Mouse (Mus musculus): ENCODE measurements around the gene Plgrkt. TPM values are rescaled to one million over a fixed set of nuclear protein-coding genes. Genes with fewer than 3 reads are reported as not detected.
A peak's percentile ranks its signal among the peaks of the same experiment; 100 is the strongest.

The Plgrkt gene
- total RNA-seq, 2 experiments from 2014 or later: 44.0 to 83.3 TPM

GRCm38 (mm10) chr19:29354895-29355877 is 12.0 kb downstream of the Plgrkt start:
- peak; percentile 95 for DNase-seq

GRCm38 (mm10) chr19:29350991-29351390 is 16.2 kb downstream of the Plgrkt start:
- DNase-seq: no peak

- DNase-seq: no peak
These were observed 21.6 kb downstream of the Plgrkt start for GRCm38 (mm10) chr19:29345636-29346035.

GRCm38 (mm10) chr19:29344868-29345267 is 22.3 kb downstream of the Plgrkt start:
- DNase-seq: no peak

- no peak for DNase-seq
These were observed 24.9 kb downstream of the Plgrkt start for GRCm38 (mm10) chr19:29342281-29342680.

- DNase-seq: no peak
These were observed 26.2 kb downstream of the Plgrkt start for GRCm38 (mm10) chr19:29341029-29341428.

- no peak for DNase-seq
These were observed 30.6 kb downstream of the Plgrkt start for GRCm38 (mm10) chr19:29336624-29337023.

- peak; percentile 33 for DNase-seq
These were observed 33.0 kb downstream of the Plgrkt start, which contains the start of gene Rln1 for GRCm38 (mm10) chr19:29334068-29334745. TSS of gene Rln1 (minus strand) at chr19:29334670.

- DNase-seq: no peak
These were observed 40.2 kb downstream of the Plgrkt start for GRCm38 (mm10) chr19:29326822-29327552.

- DNase-seq: no peak
These were observed 40.8 kb downstream of the Plgrkt start for GRCm38 (mm10) chr19:29326396-29326795.

GRCm38 (mm10) chr19:29325852-29326180 is 41.4 kb downstream of the Plgrkt start:
- no peak for DNase-seq

- peak; percentile 86 for DNase-seq
These were observed 41.9 kb downstream of the Plgrkt start, which contains the start of gene Insl6 for GRCm38 (mm10) chr19:29325053-29325851. TSS of gene Insl6 (minus strand) at chr19:29325356.

GRCm38 (mm10) chr19:29323416-29324049 is 43.7 kb downstream of the Plgrkt start:
- no peak for DNase-seq

- no peak for DNase-seq
These were observed 54.5 kb downstream of the Plgrkt start for GRCm38 (mm10) chr19:29312661-29313060.

- no peak for DNase-seq
These were observed 55.4 kb downstream of the Plgrkt start for GRCm38 (mm10) chr19:29311791-29312190.

- no peak for DNase-seq
These were observed 58.4 kb downstream of the Plgrkt start for GRCm38 (mm10) chr19:29308832-29309231.

- DNase-seq: no peak
These were observed 65.1 kb downstream of the Plgrkt start for GRCm38 (mm10) chr19:29302119-29302518.

- DNase-seq: no peak
These were observed 66.3 kb downstream of the Plgrkt start for GRCm38 (mm10) chr19:29300919-29301318.
